Mouse (Mus musculus) megakaryocyte, embryonic 14.5 days (primary cell): ENCODE measurements around the gene Bspry.

Experiments used
- FLI1 ChIP-seq: IDR thresholded peaks from 2 replicates; pipeline ENCODE4 v1.6.1; 2012; ENCODE audit warnings: low read length, inconsistent platforms, mixed read lengths
- GATA1 ChIP-seq: IDR thresholded peaks from 3 replicates; pipeline ENCODE4 v1.6.1; 2012; ENCODE audit warnings: mixed read lengths, low read length, inconsistent platforms, borderline replicate concordance

GRCm38 (mm10) chr4:62437256-62437778 lies 42.5 kb upstream of the Bspry start:
- TF ChIP-seq FLI1 (no peak), GATA1 (no peak)
